Mouse (Mus musculus) layer of hippocampus, postnatal 25 days (tissue): Measurements from ENCODE around the gene Tmem81. TPM values are rescaled to one million over a fixed set of nuclear protein-coding genes. Genes with fewer than 3 reads are reported as not detected.
"Not testable (repeated sequence)": the region's sequence is repeated elsewhere in the genome, so short reads cannot be mapped to it uniquely, and the experiment has no call there.

ENCODE experiments used
- DNase-seq, 2 experiments: peaks; one replicate each; pipeline ENCODE4 v3.0.0; 2022; ENCODE audit warnings: mixed read lengths in 2 of 2, low spot score in 1 of 2; ENCODE audit errors: extremely low spot score in 1 of 2
- total RNA-seq, 2 experiments: library from RNA; stranded (reverse); gene quantifications; 2 replicates each; pipeline ENCODE4 v1.2.3; 2021

The Tmem81 gene
- 1 to 10 TPM; 5.3 to 6.2 TPM for total RNA-seq

DNA sequence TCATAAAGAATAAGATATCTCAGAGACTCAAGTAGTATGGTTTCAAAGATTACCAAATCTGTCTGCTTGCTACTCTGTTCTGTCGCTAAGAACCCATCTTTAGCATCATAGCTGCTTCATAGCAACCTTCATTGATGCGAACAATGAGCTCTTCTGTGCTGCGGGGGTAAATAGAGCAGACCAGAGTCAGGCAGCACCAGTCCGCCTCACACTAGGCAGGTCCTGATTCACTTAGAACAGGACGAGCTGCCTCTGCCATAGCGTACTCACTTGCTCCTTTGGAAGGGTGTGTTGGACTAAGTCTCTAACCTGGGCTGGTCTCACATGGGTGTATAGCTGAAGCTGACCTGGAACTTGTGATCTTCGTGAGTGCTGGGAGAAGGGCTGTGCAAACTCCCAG lies at the start of gene Tmem81:
Gene Tmem81 (plus strand): TSS at position 173 of the 400 bp plus-strand sequence.
- no peak for DNase-seq

DNA sequence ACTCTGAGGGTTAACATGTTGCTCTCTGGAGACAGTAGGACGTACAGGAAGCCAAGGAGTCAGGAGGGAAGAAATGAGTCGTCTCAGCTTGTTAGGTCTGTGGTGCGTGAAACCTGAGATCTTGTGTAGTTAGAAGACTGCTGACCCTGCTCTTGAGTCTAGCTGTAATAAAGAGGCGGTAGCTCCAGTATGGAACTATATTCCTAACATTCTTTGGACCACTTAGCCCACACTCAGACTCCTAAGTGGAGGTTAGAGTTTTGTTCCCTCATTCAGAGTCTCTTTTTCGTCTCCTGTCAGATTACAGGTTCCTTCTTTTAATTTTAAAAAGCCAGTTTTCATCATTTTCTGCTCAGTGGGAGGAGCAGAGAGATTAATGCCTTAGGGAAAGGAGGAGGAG lies 41.4 kb upstream of the Tmem81 start:
- DNase-seq = no peak

DNA sequence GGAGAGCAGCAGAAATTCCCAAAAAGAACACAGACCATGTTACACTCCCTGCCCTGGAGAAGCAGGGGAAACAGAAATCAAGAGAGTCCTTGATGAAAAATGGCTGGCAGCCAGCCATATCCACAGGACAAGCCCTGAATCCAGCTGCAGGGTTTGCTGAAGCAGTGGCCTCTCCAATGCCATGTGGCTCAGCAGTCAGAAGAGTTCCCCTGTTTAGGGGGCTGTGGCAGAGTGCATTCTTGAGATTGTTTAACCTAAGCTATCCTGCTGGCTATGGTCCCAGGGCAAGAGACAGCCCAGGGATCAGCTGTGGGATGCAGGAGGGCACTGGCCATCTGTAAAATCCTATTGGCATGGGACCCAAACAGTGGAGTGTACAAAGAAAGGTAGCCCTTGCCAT lies 37.1 kb upstream of the Tmem81 start:
- no peak for DNase-seq

DNA sequence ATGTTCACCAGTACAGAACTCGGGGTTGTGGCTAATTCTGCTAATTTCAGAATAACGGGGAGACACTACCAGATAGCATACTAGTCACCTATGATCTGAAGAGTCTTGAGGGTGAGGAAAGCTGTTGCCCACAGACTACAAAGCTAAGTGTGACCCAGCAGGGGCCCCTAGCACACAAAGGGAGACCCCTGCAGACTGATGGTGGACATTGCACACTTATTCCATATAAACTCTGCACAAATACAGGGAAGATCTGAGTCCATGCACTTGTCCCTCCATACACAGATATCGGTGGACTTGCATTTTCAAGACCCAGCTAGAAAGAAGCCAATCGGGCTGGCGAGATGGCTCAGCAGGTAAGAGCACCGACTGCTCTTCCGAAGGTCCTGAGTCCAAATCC lies 36.5 kb upstream of the Tmem81 start:
- no peak for DNase-seq

DNA sequence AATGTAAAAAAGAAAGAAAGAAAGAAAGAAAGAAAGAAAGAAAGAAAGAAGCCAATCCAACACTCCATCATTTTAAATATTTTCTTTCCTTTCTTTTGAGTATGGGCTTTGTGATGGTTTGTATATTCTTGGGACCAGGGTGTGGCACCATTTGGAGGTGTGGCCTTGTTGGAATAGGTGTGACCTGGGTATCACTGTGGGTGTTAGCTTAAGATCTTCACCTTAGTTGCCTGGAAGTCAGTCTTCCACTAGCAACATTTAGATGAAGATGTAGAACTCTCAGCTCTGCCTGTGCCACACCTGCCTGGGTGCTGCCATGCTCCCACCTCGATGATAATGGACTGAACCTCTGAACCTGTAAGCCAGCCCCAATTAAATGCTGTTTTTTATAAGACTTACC lies 36.0 kb upstream of the Tmem81 start:
- not testable (repeated sequence) for DNase-seq

DNA sequence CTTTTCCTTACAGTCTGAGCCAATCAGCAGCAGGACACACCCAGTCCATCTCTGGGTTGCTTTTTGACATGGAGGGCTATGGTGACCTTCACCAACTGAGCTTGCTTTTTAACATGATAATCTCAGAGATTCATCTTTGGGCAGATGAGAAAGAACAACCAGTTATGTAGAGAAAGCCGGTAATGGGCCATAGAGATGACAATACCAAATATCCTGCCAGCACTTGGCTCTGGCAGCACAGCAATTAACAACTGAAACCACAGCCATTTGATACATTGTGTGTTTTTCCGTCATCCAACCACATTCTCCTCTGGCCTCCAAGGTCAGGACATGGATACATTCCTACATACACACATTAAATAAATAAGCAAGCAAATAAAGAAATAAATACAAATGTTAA lies 35.0 kb upstream of the Tmem81 start:
- DNase-seq = no peak

DNA sequence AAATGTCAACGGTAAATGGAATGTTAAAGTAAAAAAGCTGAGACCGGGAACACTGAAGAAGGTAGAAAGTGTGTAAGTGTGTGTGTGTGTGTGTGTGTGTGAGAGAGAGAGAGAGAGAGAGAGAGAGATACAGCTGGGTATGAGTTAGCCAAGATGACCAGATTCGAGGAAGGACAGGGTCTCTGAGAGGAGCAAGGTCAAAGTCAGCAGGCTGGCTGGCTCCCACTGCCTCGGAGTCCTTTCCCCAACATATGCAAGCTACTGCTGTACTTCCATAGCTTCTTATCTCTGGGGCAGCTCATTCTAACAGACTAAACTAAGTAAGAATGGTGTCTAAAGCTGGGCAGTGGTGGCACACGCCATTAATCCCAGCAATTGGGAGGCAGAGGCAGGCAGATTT lies 34.5 kb upstream of the Tmem81 start:
- DNase-seq = no peak

DNA sequence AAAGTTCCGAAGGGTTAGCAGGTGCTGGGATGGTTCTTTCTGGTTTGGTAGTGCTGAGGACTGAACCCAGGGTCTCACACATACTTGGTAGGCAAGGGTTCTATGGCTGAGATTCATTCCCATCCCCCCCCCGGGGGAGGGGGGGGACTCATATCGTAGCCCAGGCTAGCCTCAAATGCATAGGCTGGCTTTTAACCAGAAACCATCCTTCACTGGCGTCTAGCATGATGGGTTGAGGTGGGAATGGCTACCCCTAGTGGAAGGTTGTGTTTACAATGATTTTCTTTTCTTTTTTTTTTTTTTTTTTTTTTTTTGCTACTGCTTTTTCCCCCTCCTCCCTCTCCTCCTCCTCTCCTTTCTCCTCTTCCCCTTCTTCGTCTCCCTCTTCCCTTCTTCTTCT lies 33.5 kb upstream of the Tmem81 start:
- no peak for DNase-seq

DNA sequence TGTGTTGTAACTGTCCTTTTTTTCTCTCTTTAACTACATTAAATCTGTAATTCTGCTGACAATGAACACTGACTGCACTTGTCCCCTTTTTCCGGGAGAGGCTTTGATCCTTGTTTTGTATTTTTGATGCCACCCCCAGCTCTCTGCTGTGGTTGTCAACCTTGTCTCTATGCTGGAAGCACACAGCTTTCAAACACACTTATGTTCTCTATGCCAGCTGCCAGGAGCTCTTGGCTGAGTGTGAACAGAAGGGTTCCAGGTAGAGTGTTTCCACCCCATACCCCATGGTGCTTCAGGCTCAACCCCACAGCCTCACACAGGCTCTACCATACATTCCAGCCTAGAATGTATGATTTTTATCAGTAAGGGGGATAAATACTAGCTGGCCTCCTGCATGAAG lies 31.5 kb upstream of the Tmem81 start:
- no peak for DNase-seq

DNA sequence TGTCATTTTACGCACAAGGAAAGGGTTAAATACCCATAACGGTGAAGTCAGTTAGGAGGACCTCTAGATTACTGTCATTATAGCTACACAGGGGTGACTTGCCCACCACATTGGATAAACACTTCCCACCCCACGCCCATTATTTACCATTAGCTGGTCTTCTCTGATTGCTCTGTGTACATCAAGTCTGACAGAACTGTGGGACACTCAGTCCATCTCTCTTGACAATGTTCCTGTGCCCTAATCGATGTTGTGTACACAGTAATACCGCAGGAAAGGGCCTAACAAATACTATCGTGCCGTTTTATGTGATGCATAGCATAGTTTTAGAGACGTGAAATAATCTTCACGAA lies 29.5 kb upstream of the Tmem81 start:
- no peak for DNase-seq

DNA sequence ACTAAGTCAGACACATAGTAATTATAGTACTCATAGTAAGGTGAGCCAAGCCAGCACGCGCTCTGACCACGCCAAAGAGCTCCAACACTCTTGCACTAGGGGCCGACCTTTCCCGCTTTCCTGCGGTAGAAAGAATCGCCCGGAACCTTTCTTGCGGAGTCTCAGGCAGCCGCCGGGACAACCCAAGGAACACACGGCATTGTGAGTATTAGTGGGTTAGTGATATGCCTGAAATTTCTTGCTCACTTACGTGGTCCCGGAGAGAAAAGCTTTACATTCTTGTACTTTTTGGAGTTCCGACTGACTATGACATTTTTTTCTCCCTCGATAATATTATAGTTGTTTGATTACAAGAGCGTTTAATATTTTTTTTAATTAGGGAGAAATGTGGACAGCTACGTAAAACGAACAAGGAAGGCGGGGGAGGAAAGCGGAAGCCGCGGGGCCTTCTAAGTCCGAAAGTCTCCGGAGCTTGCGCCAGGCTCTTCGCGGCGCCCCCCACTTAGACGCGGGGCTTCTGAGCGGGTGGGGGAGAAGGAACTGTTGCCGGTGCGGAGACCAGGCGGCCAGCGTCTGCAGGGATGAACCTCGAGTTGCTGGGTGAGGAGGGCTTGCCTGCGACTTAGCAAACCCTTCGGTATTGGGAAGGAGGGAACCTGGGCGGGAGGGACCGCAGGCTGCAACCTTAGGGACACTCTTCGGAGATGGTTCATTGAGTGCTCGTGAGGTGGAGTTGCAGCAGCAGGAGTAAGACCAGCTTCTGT lies 28.9 kb upstream of the Tmem81 start, which contains the start of gene Rbbp5:
Gene Rbbp5 (plus strand): TSS at position 438 of the 764 bp plus-strand sequence.
- DNase-seq = peak; percentile 80 to 94

DNA sequence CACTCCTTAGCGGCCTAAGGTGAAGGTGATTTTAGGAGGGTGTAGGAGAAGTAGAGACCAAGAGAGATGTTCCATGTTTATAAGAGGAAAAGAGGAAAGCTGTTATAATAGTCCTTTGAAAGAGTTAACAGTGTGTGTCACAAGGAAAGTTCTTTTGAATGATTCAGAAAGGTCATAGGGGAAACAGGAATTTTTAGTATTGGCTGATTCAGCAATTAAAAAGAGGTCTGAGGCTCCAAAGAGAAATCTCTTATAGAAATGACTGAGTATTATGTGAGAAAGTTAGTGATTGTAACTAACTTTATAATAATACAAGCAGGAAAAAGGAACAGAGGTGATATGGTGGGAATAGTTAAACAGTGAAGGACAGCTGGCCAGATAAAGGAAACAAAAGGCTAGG lies 26.6 kb upstream of the Tmem81 start:
- DNase-seq = no peak

DNA sequence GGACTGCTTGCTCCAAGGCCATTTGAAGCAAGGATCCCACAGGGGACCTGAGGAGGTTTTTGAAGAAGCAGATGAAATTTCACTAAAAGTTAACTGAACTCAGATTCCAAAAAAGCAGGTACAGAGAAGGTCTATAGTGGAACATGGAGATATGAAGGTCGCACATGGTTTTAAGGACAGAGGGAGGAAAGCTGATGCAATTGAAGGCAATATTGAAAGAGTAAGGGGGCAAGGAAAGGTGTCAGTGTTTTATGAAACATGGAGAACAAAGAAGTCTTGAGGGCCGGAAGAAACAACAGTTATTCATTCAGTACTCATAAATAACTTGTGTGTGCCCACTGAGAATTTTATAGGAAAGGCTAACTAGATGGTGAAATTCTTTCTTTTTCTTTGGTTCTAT lies 24.4 kb upstream of the Tmem81 start:
- no peak for DNase-seq

DNA sequence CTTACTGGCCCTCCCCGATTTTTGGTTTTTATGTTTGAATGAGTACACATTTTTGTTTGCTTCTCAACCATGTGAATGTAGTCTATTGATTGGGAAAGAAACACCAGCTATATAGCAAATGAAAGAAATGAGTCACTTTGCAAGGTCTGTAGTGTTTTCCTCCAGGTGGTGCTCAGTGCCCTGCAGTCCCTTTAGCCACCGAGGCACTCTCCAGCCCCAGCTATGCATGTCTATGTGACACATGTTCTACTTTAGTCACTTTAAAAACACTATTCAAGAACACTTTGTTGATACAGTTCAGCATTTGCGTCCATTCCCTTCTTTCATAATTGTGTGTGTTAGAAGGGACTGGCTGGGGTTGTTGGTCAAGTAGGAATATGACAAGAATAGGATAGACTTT lies 22.8 kb upstream of the Tmem81 start:
- DNase-seq = no peak

DNA sequence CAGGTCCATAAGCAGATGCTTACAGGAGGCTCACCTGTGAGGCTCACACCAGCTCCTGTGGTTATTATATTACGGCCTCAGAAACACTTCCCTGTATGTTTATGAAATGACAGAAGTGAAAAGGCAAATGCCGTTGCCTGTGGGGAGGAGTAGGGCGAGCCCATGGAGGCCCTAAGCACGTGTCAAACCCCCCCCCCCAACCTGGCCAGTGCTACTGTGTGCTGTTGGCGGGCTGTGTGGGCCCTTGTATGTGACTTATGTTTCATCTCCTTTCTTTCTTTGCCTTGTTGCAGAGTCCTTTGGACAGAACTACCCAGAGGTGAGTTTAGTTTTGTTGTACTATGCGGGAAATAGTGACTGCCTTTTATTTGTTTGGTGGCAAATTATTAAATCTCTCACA lies 22.3 kb upstream of the Tmem81 start:
- DNase-seq = no peak

DNA sequence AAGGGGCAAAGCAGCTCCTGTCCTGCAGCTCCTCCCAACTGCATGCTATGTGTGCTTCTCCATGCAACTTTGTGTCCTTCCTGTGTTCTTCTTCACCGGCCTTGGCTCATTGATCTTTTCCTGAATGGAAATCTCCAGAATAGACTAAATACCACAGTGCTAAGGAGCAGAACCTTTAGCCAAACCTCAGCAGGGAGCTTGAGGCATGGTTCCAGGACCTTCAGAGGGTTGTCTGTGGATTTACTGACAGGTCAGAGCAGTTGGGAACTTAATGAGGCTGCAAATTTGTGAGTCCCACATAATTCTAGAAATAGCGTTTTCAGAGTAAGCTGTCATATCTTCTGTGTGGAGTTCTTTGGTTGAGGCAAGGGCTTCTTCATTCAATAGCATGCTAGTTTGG lies 5.5 kb upstream of the Tmem81 start:
- DNase-seq = no peak

DNA sequence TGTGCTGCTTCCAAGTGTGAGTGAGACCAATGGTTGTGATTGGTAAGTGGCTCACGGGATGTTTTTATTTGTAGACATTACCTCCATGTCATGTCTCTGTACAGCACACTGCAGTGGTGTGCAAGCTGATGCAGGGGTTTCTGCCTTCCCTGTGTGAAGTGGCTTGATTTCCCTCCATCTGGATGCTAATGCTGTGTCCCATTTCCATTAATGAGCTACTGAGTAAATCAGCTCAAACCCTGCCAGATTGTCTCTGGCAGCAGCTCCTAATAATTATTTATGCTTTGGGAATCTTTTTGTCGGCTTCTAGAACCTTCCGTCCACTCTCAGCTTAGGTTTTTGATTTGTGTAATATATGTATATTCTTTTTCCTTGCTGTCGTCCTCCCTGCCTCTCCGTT lies 875 bp upstream of the Tmem81 start:
- DNase-seq = no peak

DNA sequence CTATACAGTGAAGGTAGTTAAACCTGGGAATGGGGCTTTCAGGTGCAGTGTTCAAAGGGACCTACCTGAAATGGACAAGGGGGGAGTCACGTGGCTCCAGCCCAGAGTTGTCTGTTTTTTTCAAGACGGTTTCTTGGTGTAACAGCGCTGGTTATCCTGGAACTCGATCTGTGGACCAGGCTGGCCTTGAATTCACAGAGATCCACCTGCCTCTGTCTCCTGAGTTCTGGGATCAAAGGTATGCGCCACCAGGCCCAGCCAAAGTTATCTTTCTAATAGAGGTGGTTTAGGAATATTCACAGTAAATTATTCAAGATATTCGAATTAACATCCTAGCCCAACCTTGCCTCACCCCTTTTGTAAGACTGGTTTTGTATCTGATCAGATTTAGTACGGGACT lies 626 bp downstream of the Tmem81 start:
- DNase-seq = no peak

DNA sequence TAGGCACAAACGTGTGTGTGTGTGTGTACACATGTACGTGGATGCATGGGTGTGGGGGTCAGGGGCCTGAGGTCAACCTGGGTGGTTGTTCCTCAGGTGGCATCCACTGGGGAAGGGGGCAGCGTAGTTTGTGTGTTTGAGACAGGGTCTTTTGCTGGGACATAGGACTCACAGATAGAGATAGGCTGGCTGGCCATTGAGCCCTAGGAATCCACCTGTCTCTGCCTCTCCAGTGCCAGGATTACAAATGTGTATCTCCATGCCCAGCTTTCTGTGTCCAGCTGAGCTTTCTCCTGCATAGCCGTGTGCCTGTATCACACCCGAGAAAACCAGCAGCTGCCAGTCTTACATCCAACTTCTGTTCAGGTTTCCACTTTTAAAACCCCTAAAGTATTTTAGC lies 3.7 kb downstream of the Tmem81 start:
- DNase-seq = no peak

DNA sequence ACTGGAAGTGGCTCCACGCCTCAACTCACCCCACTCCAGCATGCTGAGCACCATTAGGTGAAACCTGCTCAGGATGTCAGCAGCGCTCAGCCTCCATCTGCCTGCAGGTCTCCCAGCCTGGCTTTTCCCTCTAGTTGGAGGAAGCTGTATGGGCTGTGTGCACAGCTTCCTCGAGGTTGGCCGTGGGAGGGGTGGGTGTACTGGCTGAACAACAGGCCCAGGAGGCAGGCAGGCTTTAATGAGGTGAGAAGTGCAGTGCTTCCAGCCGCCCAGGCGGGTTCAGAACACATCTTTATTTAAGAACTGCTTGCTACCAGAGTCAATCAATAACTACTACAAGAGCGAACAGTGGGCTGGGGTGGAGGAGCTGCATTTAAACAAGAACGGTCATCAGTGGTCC lies 5.5 kb downstream of the Tmem81 start:
- no peak for DNase-seq

DNA sequence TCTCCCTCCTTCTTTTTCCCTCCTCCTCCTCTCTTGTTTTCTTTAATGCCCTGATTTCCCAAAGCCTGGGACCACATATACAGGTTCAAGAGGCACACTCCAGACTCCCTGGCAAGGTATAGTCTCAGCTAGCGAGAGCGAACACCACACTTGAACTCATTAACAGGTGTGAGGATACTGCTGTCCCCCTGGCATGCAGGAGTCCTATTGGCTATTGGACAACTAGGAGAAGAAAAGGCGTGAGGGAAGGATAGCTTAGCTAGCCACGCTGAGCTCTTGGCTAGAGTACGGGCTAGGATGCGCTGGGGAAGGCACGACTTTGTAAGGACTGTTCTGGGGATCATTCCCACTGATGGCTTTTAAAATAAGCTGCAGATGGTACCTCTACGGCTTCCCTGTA lies 6.1 kb downstream of the Tmem81 start:
- no peak for DNase-seq

DNA sequence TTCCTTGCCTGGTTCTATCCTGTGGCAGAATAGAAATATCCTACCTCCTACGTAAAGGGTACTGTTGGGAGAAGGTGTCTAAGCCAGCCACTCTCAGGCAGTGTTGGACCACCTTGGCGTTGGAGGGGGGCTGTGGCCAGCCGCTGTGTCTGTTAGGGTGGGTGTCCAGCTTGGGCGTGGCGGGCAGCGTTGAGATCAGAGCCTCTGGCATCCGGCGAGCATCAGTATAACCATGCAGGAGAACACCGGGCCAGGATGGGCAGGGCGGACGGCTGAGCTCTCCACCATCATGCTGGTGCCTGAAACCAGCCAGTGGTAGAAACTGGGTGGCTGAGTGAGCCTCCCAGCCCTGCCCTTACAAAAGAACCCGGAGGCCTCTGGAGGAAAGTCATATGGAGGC lies 9.3 kb downstream of the Tmem81 start:
- DNase-seq = no peak

DNA sequence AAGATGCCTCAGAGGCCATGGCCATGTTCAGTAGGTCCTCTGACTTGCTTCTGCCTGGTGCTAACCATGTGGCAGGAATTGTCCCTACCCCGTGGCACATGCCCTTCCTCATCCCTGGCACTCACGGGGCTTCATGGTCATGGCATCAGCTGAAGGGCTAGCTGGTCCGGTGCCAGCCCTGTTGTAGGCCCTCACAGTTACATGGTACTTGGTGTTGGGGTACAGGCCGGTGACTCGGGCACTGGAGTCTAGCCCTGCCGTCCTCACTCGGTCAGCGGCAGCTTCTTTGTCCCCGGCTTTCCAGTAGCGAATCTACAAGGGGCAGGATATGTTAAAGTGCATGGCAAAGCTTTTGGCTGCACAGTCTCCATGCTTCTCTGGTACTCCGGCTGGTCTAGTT lies 10.7 kb downstream of the Tmem81 start:
- no peak for DNase-seq
